In the genomic region with DNA sequence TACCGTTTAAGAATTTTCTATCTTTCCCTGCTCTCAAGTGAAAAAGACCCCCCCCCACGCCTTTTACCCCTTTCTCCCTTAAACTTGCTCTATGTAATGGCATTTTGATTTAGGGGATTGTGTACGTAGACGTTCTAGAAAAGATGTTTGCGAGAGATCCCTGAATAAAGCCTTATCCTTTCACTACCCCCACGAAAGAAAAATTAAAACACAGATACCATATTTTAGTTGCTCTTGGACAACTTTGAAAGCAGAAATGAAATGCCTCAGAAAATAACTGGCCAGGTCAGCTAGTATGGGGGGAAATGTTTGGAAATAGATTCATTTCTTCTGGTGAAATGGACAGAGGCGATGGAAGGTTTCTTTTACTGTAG, we compare ENCODE assay signal across 8 mouse cellular contexts. TPM values are rescaled to one million over a fixed set of nuclear protein-coding genes. Genes with fewer than 3 reads are reported as not detected.
DNase-seq lines count a peak whose midpoint lies in the region; ATAC-seq and TF ChIP-seq lines count a peak whose summit lies in the region.

No protein-coding gene starts in this region.

- H3K36me3 ChIP-seq in kidney, postnatal 0 days (ENCODE audit: insufficient read depth, low read length), result no peaks in the 10 kb centered on the region
- no peaks in the 10 kb centered on the region for H3K36me3 ChIP-seq in embryonic facial prominence, embryonic 10.5 days (replicated peaks)
- H3K36me3 ChIP-seq in hindbrain, postnatal 0 days (ENCODE audit: insufficient read depth, low read length), result no peaks in the 10 kb centered on the region
- H3K36me3 ChIP-seq in midbrain, postnatal 0 days (ENCODE audit: insufficient read depth, low read length), result no peaks in the 10 kb centered on the region

- no peaks in the 10 kb centered on the region for H3K9me3 ChIP-seq in kidney, postnatal 0 days (replicated peaks; ENCODE audit: low read length)
- H3K9me3 ChIP-seq in embryonic facial prominence, embryonic 10.5 days, result no peaks in the 10 kb centered on the region
- H3K9me3 ChIP-seq in hindbrain, postnatal 0 days (ENCODE audit: low read length), result no peaks in the 10 kb centered on the region
- H3K9me3 ChIP-seq in midbrain, postnatal 0 days (ENCODE audit: low read length), result no peaks in the 10 kb centered on the region

- H3K9ac ChIP-seq in kidney, postnatal 0 days (ENCODE audit: low read depth, low read length), result peak overlapping the region; percentile 97
- H3K9ac ChIP-seq in hindbrain, postnatal 0 days (replicated peaks; ENCODE audit: low read length), result peak overlapping the region; percentile 97
- H3K9ac ChIP-seq in midbrain, postnatal 0 days (replicated peaks; ENCODE audit: low read length, poor library complexity, severe bottlenecking), result peak overlapping the region; percentile 97

- H3K27me3 ChIP-seq in kidney, postnatal 0 days (ENCODE audit: insufficient read depth, low read length), result no peaks in the 10 kb centered on the region
- no peaks in the 10 kb centered on the region for H3K27me3 ChIP-seq in embryonic facial prominence, embryonic 10.5 days (replicated peaks; ENCODE audit: low read depth, poor library complexity, severe bottlenecking)
- H3K27me3 ChIP-seq in hindbrain, postnatal 0 days (ENCODE audit: insufficient read depth, low read length), result no peaks in the 10 kb centered on the region
- no peaks in the 10 kb centered on the region for H3K27me3 ChIP-seq in midbrain, postnatal 0 days (ENCODE audit: insufficient read depth, low read length)

- H3K4me3 ChIP-seq in kidney, postnatal 0 days (replicated peaks; ENCODE audit: low read depth, low read length), result peak overlapping the region; percentile 98
- peak overlapping the region; percentile 100 for H3K4me3 ChIP-seq in embryonic facial prominence, embryonic 10.5 days
- H3K4me3 ChIP-seq in hindbrain, postnatal 0 days (ENCODE audit: low read length), result peak overlapping the region; percentile 100
- H3K4me3 ChIP-seq in midbrain, postnatal 0 days (ENCODE audit: low read depth, low read length), result peak overlapping the region; percentile 100

- peak overlapping the region; percentile 74 for H3K4me2 ChIP-seq in kidney, postnatal 0 days (ENCODE audit: low read length)
- H3K4me2 ChIP-seq in hindbrain, postnatal 0 days (ENCODE audit: low read depth, low read length), result peak overlapping the region; percentile 78
- peak overlapping the region; percentile 73 for H3K4me2 ChIP-seq in midbrain, postnatal 0 days (ENCODE audit: low read depth, low read length, poor library complexity, severe bottlenecking)

- TF ChIP-seq CTCF in kidney, postnatal 0 days (IDR thresholded peaks at IDR 0.05; ENCODE audit: low read depth), result no peak
- no peak for TF ChIP-seq CTCF in hindbrain, postnatal 0 days (IDR thresholded peaks at IDR 0.05; ENCODE audit: low read depth)
- TF ChIP-seq CTCF in midbrain, postnatal 0 days (IDR thresholded peaks at IDR 0.05), result no peak

- no peak overlapping the region for H3K27ac ChIP-seq in kidney, postnatal 0 days
- peak overlapping the region; percentile 99 for H3K27ac ChIP-seq in embryonic facial prominence, embryonic 10.5 days (replicated peaks)
- peak overlapping the region; percentile 96 for H3K27ac ChIP-seq in hindbrain, postnatal 0 days
- H3K27ac ChIP-seq in midbrain, postnatal 0 days (ENCODE audit: low read depth, low read length), result peak overlapping the region; percentile 91; the same call in 1 of the 2 replicates

- DNase-seq in kidney, postnatal 0 days (ENCODE audit: low spot score), result peak; percentile 23
- DNase-seq in kidney, adult 11 months, result no peak
- DNase-seq in embryonic facial prominence, embryonic 10.5 days (ENCODE audit: low spot score), result no peak
- no peak for DNase-seq in hindbrain, postnatal 0 days (ENCODE audit: low spot score)
- no peak for DNase-seq in midbrain, postnatal 0 days (ENCODE audit: low spot score)
- DNase-seq in left cerebral cortex, adult 9 months (ENCODE audit: low spot score in 2 of 2), result no peak
- DNase-seq in cerebellum, postnatal 25 days, result no peak
- no peak for DNase-seq in urinary bladder, postnatal 14 days (ENCODE audit: low spot score)

- peaks cover 6% of the 10 kb centered on the region; the same call in 1 of the 2 replicates for H3K4me1 ChIP-seq in kidney, postnatal 0 days (replicated peaks; ENCODE audit: insufficient read depth, low read length)
- peaks cover 40% of the 10 kb centered on the region for H3K4me1 ChIP-seq in embryonic facial prominence, embryonic 10.5 days
- H3K4me1 ChIP-seq in hindbrain, postnatal 0 days (ENCODE audit: insufficient read depth, low read length), result peaks cover 10% of the 10 kb centered on the region
- peaks cover 8% of the 10 kb centered on the region; the same call in 1 of the 2 replicates for H3K4me1 ChIP-seq in midbrain, postnatal 0 days (ENCODE audit: insufficient read depth, low read length)

- 8% methylated on average over 7 of the region's 7 CpGs for WGBS in kidney, postnatal 0 days
- 13% methylated on average over 7 of the region's 7 CpGs for WGBS in embryonic facial prominence, embryonic 10.5 days
- 7% methylated on average over 7 of the region's 7 CpGs for WGBS in hindbrain, postnatal 0 days
- WGBS in midbrain, postnatal 0 days, result 6% methylated on average over 7 of the region's 7 CpGs

- no peak for ATAC-seq in kidney, postnatal 0 days (replicated peaks; ENCODE audit: low FRiP score, low read depth)
- no peak for ATAC-seq in hindbrain, postnatal 0 days
- ATAC-seq in midbrain, postnatal 0 days (ENCODE audit: low FRiP score), result no peak

RNA-seq across cellular contexts. Expression of a gene that starts 1.8 kb away (rescaled TPM):
- polyA plus RNA-seq in kidney, postnatal 0 days (2015; fragmentation: Nextera tagmentation; extraction: Ambion mirVana), result 40.2 and 42.4 TPM in 2 replicates
- polyA plus RNA-seq in embryonic facial prominence, embryonic 10.5 days (2016; fragmentation: Nextera tagmentation; extraction: Ambion mirVana), result 78.4 and 79.0 TPM in 2 replicates
- 55.7 and 59.2 TPM in 2 replicates for total RNA-seq in hindbrain, postnatal 0 days (2014; rRNA removed)
- polyA plus RNA-seq in hindbrain, postnatal 0 days (2015; fragmentation: Nextera tagmentation; extraction: Ambion mirVana), result 41.9 and 42.1 TPM in 2 replicates
- 65.9 and 69.9 TPM in 2 replicates for total RNA-seq in midbrain, postnatal 0 days (2014; rRNA removed)
- polyA plus RNA-seq in midbrain, postnatal 0 days (2015; fragmentation: Nextera tagmentation; extraction: Ambion mirVana), result 37.3 and 43.7 TPM in 2 replicates

RNA-seq across cellular contexts. Expression of a gene that starts 12.3 kb away (rescaled TPM):
- not detected in 2 replicates for polyA plus RNA-seq in kidney, postnatal 0 days (2015; fragmentation: Nextera tagmentation; extraction: Ambion mirVana)
- polyA plus RNA-seq in embryonic facial prominence, embryonic 10.5 days (2016; fragmentation: Nextera tagmentation; extraction: Ambion mirVana), result not detected in 2 replicates
- 0.18 TPM in 1 of 2 replicates, not detected in the other for total RNA-seq in hindbrain, postnatal 0 days (2014; rRNA removed)
- polyA plus RNA-seq in hindbrain, postnatal 0 days (2015; fragmentation: Nextera tagmentation; extraction: Ambion mirVana), result not detected in 2 replicates
- total RNA-seq in midbrain, postnatal 0 days (2014; rRNA removed), result not detected in 2 replicates
- not detected in 2 replicates for polyA plus RNA-seq in midbrain, postnatal 0 days (2015; fragmentation: Nextera tagmentation; extraction: Ambion mirVana)
